7 mouse cellular contexts compared by ENCODE assay signal in the genomic region with DNA sequence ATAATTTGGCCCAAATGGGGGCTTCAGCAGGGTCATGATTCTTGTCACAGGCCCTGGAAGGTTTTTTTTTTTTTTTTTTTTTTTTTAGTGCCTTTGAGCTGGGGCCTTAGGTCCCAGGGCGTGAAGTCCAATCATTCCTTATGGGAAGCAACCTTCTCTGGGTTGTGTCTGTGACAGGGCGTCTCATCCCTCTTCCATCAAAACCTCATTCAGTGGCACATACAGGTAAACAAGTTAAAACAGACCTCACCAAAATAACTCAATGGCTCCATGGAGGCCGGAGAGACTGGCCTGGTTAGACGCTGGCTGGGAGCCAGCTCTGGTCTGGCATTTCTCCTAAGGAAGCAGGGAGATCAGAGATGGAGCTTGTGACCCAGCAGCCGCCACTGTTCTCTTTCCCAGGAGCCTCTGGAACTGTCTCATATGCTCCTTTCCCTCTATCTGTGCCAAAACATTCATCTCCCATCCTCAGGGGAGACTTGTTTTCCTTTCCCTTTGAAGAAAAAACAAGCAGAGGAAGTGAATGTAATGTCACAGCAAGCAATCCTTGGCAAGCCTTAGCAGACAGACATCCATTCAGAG. TPM values are rescaled to one million over a fixed set of nuclear protein-coding genes. Genes with fewer than 3 reads are reported as not detected.
A peak's percentile ranks its signal among the peaks of the same experiment; 100 is the strongest.
DNase-seq lines count a peak whose midpoint lies in the region; ATAC-seq lines count a peak whose summit lies in the region.

No protein-coding gene starts in this region.

- H3K4me1 ChIP-seq in midbrain, embryonic 14.5 days (ENCODE audit: control insufficient read depth, insufficient read depth, low read length) = no peaks in the 10 kb centered on the region
- H3K4me1 ChIP-seq in midbrain, embryonic 10.5 days = no peaks in the 10 kb centered on the region
- H3K4me1 ChIP-seq in midbrain, embryonic 15.5 days = no peaks in the 10 kb centered on the region

- no peaks in the 10 kb centered on the region for H3K27me3 ChIP-seq in midbrain, embryonic 14.5 days (ENCODE audit: control insufficient read depth, insufficient read depth, low read length)
- H3K27me3 ChIP-seq in midbrain, embryonic 10.5 days (ENCODE audit: low read depth, poor library complexity, severe bottlenecking) = no peaks in the 10 kb centered on the region
- no peaks in the 10 kb centered on the region for H3K27me3 ChIP-seq in midbrain, embryonic 15.5 days (replicated peaks)

- no peak overlapping the region for H3K4me3 ChIP-seq in midbrain, embryonic 14.5 days (replicated peaks; ENCODE audit: low read depth, low read length)
- H3K4me3 ChIP-seq in midbrain, embryonic 10.5 days = no peak overlapping the region
- H3K4me3 ChIP-seq in midbrain, embryonic 15.5 days = no peak overlapping the region

- no peak for ATAC-seq in midbrain, embryonic 14.5 days (ENCODE audit: low FRiP score, low TSS enrichment)
- no peak for ATAC-seq in midbrain, embryonic 15.5 days (replicated peaks)

- H3K36me3 ChIP-seq in midbrain, embryonic 14.5 days (ENCODE audit: control insufficient read depth, insufficient read depth, low read length) = no peaks in the 10 kb centered on the region
- no peaks in the 10 kb centered on the region for H3K36me3 ChIP-seq in midbrain, embryonic 10.5 days
- no peaks in the 10 kb centered on the region for H3K36me3 ChIP-seq in midbrain, embryonic 15.5 days (replicated peaks)

- H3K9ac ChIP-seq in midbrain, embryonic 14.5 days (replicated peaks; ENCODE audit: low read length) = no peak overlapping the region
- H3K9ac ChIP-seq in midbrain, embryonic 15.5 days = no peak overlapping the region

- peak; percentile 20 for DNase-seq in midbrain, embryonic 14.5 days
- DNase-seq in midbrain, embryonic 10.5 days (ENCODE audit: low spot score) = no peak
- DNase-seq in cerebellum, adult 18-20 months = peak; percentile 66 to 72
- peak; percentile 78 to 80 for DNase-seq in heart, adult 9 months (ENCODE audit: low spot score in 2 of 2)
- DNase-seq in kidney, postnatal 10 days = peak; percentile 87
- DNase-seq in right cerebral cortex, postnatal 14 days = peak; percentile 54

- WGBS in midbrain, embryonic 14.5 days = 88% methylated on average over 5 of the region's 5 CpGs
- WGBS in midbrain, embryonic 10.5 days = 81% methylated on average over 5 of the region's 5 CpGs
- WGBS in midbrain, embryonic 15.5 days = 69% methylated on average over 5 of the region's 5 CpGs

- H3K27ac ChIP-seq in midbrain, embryonic 14.5 days (replicated peaks; ENCODE audit: low read depth, low read length) = no peak overlapping the region
- H3K27ac ChIP-seq in midbrain, embryonic 10.5 days (replicated peaks) = no peak overlapping the region
- no peak overlapping the region for H3K27ac ChIP-seq in midbrain, embryonic 15.5 days

- no peaks in the 10 kb centered on the region for H3K9me3 ChIP-seq in midbrain, embryonic 14.5 days (ENCODE audit: control insufficient read depth, low read length)
- H3K9me3 ChIP-seq in midbrain, embryonic 10.5 days (replicated peaks) = no peaks in the 10 kb centered on the region
- H3K9me3 ChIP-seq in midbrain, embryonic 15.5 days = no peaks in the 10 kb centered on the region

- H3K4me2 ChIP-seq in midbrain, embryonic 14.5 days (ENCODE audit: low read length) = no peak overlapping the region
- no peak overlapping the region for H3K4me2 ChIP-seq in midbrain, embryonic 15.5 days

RNA-seq across cellular contexts. Expression of a gene that starts 27.7 kb away (rescaled TPM):
- polyA plus RNA-seq in midbrain, embryonic 14.5 days (2014; fragmentation: Nextera tagmentation; extraction: Ambion mirVana) = 2.1 and 5.3 TPM in 2 replicates
- polyA plus RNA-seq in midbrain, embryonic 10.5 days (2016; fragmentation: Nextera tagmentation; extraction: Ambion mirVana) = 13.0 and 25.2 TPM in 2 replicates
- polyA plus RNA-seq in midbrain, embryonic 15.5 days (2015; fragmentation: Nextera tagmentation; extraction: Ambion mirVana) = 7.0 and 7.8 TPM in 2 replicates

RNA-seq across cellular contexts. Expression of a gene that starts 37.6 kb away (rescaled TPM):
- 24.0 and 29.8 TPM in 2 replicates for polyA plus RNA-seq in midbrain, embryonic 14.5 days (2014; fragmentation: Nextera tagmentation; extraction: Ambion mirVana)
- polyA plus RNA-seq in midbrain, embryonic 10.5 days (2016; fragmentation: Nextera tagmentation; extraction: Ambion mirVana) = 13.5 and 15.7 TPM in 2 replicates
- polyA plus RNA-seq in midbrain, embryonic 15.5 days (2015; fragmentation: Nextera tagmentation; extraction: Ambion mirVana) = 34.6 and 37.8 TPM in 2 replicates

RNA-seq across cellular contexts. Expression of a gene that starts 37.6 kb away (rescaled TPM):
- 44.6 and 46.6 TPM in 2 replicates for polyA plus RNA-seq in midbrain, embryonic 14.5 days (2014; fragmentation: Nextera tagmentation; extraction: Ambion mirVana)
- polyA plus RNA-seq in midbrain, embryonic 10.5 days (2016; fragmentation: Nextera tagmentation; extraction: Ambion mirVana) = 35.8 and 36.1 TPM in 2 replicates
- 53.8 and 56.7 TPM in 2 replicates for polyA plus RNA-seq in midbrain, embryonic 15.5 days (2015; fragmentation: Nextera tagmentation; extraction: Ambion mirVana)
